Mouse (Mus musculus): ENCODE measurements around the gene Cd300ld. TPM values are rescaled to one million over a fixed set of nuclear protein-coding genes. Genes with fewer than 3 reads are reported as not detected.

Cd300ld gene
- total RNA-seq (2023), result 10 to 100 TPM; 70.1 to 76.9 TPM

DNA sequence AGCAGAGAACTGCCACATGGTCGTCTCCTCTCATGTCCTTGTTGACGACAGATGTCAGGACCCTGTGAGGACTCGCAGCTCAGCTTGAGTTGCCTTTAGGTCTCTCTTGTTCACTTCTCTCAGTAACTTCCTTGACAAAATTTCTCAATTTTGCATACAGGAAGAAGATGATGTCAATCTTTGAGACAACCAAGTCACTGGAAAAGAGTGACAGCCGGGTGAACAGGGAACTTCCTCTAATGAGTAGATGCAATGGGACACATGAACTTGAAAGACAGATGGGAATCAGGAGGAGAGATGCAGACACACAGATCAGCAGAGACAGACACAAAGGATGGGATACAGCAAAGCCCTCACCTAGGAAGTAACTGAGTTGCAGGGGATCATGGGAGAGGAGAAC is at the start of gene Cd300ld:
Gene Cd300ld, minus strand, starts transcription at position 130 of the 400 bp plus-strand sequence.

DNA sequence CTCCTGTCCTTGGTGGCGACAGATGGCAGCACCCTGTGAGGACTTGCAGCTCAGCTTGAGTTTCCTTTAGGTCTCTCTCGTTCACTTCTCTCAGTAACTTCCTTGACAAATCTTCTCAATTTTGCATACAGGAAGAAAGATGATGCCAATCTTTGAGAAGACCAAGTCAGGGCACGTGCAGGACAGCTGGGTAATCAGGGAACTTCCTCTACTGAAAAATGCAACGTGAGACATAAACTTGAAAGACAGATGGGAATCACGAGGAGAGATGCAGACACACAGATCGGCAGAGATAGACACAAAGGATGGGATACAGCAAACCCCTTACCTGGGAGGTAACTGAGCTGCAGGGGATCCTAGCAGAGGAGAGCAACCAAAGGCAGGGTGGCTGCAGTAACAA is 47.9 kb upstream of the Cd300ld start, which contains the start of gene Cd300ld5:
Gene Cd300ld5, minus strand, starts transcription at position 101 of the 400 bp plus-strand sequence.

DNA sequence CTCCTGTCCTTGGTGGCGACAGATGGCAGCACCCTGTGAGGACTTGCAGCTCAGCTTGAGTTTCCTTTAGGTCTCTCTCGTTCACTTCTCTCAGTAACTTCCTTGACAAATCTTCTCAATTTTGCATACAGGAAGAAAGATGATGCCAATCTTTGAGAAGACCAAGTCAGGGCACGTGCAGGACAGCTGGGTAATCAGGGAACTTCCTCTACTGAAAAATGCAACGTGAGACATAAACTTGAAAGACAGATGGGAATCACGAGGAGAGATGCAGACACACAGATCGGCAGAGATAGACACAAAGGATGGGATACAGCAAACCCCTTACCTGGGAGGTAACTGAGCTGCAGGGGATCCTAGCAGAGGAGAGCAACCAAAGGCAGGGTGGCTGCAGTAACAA is 37.2 kb upstream of the Cd300ld start, which contains the start of gene Cd300ld4:
Gene Cd300ld4, minus strand, starts transcription at position 101 of the 400 bp plus-strand sequence.

DNA sequence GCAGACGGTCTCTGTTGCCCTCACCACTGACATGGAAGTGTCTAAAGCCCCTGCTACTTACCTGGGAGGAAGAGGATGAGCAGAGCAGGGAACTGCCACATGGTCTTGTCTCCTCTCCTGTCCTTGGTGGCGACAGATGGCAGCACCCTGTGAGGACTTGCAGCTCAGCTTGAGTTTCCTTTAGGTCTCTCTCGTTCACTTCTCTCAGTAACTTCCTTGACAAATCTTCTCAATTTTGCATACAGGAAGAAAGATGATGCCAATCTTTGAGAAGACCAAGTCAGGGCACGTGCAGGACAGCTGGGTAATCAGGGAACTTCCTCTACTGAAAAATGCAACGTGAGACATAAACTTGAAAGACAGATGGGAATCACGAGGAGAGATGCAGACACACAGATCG is 26.4 kb upstream of the Cd300ld start, which contains the start of gene Cd300ld2:
Gene Cd300ld2, minus strand, starts transcription at position 101 of the 400 bp plus-strand sequence.

DNA sequence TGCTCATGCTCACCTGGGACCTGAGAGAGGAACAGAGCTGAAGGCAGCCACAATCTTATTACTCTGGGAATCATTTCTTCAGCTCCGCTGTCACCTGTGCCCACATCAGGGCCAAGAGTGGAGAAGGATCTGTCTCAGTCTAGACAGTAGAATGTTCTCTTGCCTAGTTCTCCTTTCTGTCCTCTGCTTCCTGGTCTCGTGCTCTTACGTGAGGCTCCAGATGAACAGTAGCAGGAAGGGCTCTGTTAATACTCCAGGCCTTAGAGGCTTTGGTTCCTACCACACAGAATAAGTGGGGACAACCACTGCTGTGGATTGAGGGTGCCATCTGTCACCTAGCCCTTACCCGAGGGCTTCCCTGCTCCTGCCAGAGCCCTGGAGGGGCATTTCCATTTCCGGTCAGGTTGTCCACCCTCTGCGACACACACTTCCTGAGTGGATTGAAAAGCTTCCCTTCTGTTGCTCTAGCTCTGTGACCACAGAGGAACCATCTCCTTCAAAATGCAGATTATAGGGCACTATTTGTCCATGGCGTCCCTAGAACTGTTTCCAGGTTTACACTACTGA is 11.8 kb upstream of the Cd300ld start, which contains the start of gene Cd300c2:
Gene Cd300c2, minus strand, starts transcription at position 407 of the 567 bp plus-strand sequence.

DNA sequence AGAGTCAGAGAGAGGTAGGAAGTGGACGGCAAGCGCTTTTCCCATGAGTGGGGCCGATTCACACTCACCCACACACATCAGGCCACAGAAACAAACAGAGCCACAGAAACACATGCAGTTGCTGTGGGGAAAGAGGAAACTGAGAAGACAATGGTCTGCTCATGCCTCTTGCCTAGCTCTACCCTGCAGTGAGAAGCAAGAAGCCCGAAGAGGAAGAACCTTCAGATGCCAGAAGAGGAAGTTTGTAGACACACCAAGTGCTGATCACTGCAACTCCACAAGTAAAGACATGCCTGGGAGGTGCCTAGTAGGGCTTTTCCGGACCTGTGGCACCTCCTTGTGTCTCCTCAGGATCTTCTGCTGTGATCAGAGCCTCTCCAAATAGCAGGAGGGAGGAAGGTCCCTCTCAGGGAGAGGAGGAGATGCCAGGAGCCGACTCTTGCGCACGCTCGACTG is 20.9 kb downstream of the Cd300ld start, which contains the start of gene Cd300c:
Gene Cd300c, minus strand, starts transcription at position 406 of the 456 bp plus-strand sequence.

DNA sequence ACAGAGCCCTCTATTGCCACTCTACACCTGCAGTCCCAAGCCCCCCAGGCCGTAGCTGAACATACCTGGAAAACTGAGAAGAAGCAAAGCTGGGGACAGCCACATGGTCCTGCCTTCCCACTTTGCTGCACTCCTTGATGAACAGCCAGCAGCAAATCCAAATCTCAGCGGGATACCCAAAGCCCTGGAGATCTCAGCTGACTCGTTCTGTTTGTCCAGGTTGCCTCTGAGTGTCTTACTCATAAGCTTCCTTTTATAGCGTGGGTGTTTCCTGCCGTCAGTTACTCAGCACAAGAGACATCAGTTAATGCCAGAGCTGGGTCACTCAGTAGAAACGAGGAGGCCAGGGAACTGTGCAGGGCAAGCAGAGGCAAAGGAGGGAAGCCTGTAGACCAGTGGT is 55.6 kb downstream of the Cd300ld start, which contains the start of gene Cd300lb:
Gene Cd300lb, minus strand, starts transcription at position 243 of the 400 bp plus-strand sequence.

Other genes with a start within 250 kb of the Cd300ld start
- 1 to 10 TPM; 4.4 to 5.6 TPM for gene Kif19a, start 224.5 kb downstream of the Cd300ld start, total RNA-seq (2023)
- gene Btbd17, start 194.0 kb downstream of the Cd300ld start, total RNA-seq (2023), result not detected
- not detected for gene Gpr142, start 191.0 kb downstream of the Cd300ld start, total RNA-seq (2023)
- 10 to 100 TPM; 22.6 to 32.7 TPM for gene Gprc5c, start 138.8 kb downstream of the Cd300ld start, total RNA-seq (2023)
- gene Cd300a, start 99.9 kb downstream of the Cd300ld start, total RNA-seq (2023), result 100 to 1,000 TPM; 240 to 258 TPM
- 100 to 1,000 TPM in 1 of 2 experiments, 10 to 100 TPM in 1; 96.4 to 113 TPM for gene Cd300lb, start 55.5 kb downstream of the Cd300ld start, total RNA-seq (2023)
- 1 to 10 TPM; 2.6 to 3.0 TPM for gene Cd300c, start 20.8 kb downstream of the Cd300ld start, total RNA-seq (2023)
- gene Cd300c2, start 12.0 kb upstream of the Cd300ld start, total RNA-seq (2023), result 100 to 1,000 TPM; 272 to 297 TPM
- under 1 TPM in 1 of 2 experiments, not detected in 1; 0.91 TPM for gene Cd300ld2, start 26.3 kb upstream of the Cd300ld start, total RNA-seq (2023)
- 1 to 10 TPM; 1.1 to 1.7 TPM for gene Cd300ld4, start 37.1 kb upstream of the Cd300ld start, total RNA-seq (2023)
- gene Cd300ld5, start 47.8 kb upstream of the Cd300ld start, total RNA-seq (2023), result 100 to 1,000 TPM; 259 to 275 TPM
- 100 to 1,000 TPM; 153 to 264 TPM for gene Cd300ld3, start 58.5 kb upstream of the Cd300ld start, total RNA-seq (2023)
- gene Cd300e, start 72.3 kb upstream of the Cd300ld start, total RNA-seq (2023), result 100 to 1,000 TPM; 126 to 137 TPM
- gene Rab37, start 101.5 kb upstream of the Cd300ld start, total RNA-seq (2023), result 1 to 10 TPM; 1.5 to 1.6 TPM
- gene Cd300lf, start 144.1 kb upstream of the Cd300ld start, total RNA-seq (2023), result 10 to 100 TPM; 28.8 to 29.9 TPM
- 10 to 100 TPM; 82.4 to 86.6 TPM for gene Slc9a3r1, start 173.4 kb upstream of the Cd300ld start, total RNA-seq (2023)
- 10 to 100 TPM; 59.0 to 72.0 TPM for gene Tmem104, start 197.6 kb upstream of the Cd300ld start, total RNA-seq (2023)
- 10 to 100 TPM; 16.3 to 18.5 TPM for gene Nat9, start 197.9 kb upstream of the Cd300ld start, total RNA-seq (2023)

Measured in monocyte, adult 59 days (primary cell).